Mouse (Mus musculus) cerebellum, adult 2 months (tissue): ENCODE measurements at regions not wholly inside any gene's neighbourhood (a gene's known extent, or its start where the extent isn't known, plus 50 kb on each side); places are given as distances from the start of the nearest gene placed in this dataset.

Experiments used
- CTCF ChIP-seq: fragments of 200-500 bp; IDR thresholded peaks from 2 replicates; pipeline ENCODE4 v1.5.1; 2011; ENCODE audit warnings: low read depth, mild to moderate bottlenecking, control low read depth, low read length, moderate library complexity, borderline replicate concordance; ENCODE audit not compliant: insufficient read depth
- POLR2A ChIP-seq: fragments of 200-500 bp; IDR thresholded peaks from 2 replicates; pipeline ENCODE4 v1.6.1; 2011; ENCODE audit warnings: low read length, control low read depth, borderline replicate concordance; ENCODE audit not compliant: insufficient read depth

- TF ChIP-seq CTCF (no peak), POLR2A (no peak)
Measured at GRCm38 (mm10) chr1:190526046-190526445, 355.5 kb upstream of the Prox1 start.
